Mouse (Mus musculus) embryonic facial prominence, embryonic 12.5 days (tissue): ENCODE data around the gene Bst2. TPM values are rescaled to one million over a fixed set of nuclear protein-coding genes. Genes with fewer than 3 reads are reported as not detected.

Source experiments
- ATAC-seq: fragments of 200-750 bp; cut with Nextera tagmentation; 2 replicates; pipeline ENCODE4 v1.8.0; 2017; ENCODE audit not compliant: insufficient number of reproducible peaks, insufficient read depth, low FRiP score, low TSS enrichment
- H3K27ac ChIP-seq: fragments of 300-500 bp; sonication (generic); 2 replicates; pipeline ENCODE4 v1.5.1; 2016; ENCODE audit warnings: mild to moderate bottlenecking
- H3K27me3 ChIP-seq: fragments of 300-500 bp; sonication (generic); 2 replicates; pipeline ENCODE4 v1.6.1; 2016; ENCODE audit warnings: mild to moderate bottlenecking, moderate library complexity
- H3K36me3 ChIP-seq: fragments of 300-500 bp; sonication (generic); 2 replicates; pipeline ENCODE4 v1.6.1; 2016; ENCODE audit warnings: mild to moderate bottlenecking
- H3K4me1 ChIP-seq: fragments of 300-500 bp; sonication (generic); 2 replicates; pipeline ENCODE4 v1.6.1; 2016
- H3K4me2 ChIP-seq: fragments of 300-500 bp; sonication (generic); replicated peaks from 2 replicates; pipeline ENCODE4 v1.6.1; 2016; ENCODE audit warnings: mild to moderate bottlenecking, moderate library complexity
- H3K4me3 ChIP-seq: fragments of 300-500 bp; sonication (generic); 2 replicates; pipeline ENCODE4 v1.5.1; 2016; ENCODE audit warnings: mild to moderate bottlenecking
- H3K9ac ChIP-seq: fragments of 300-500 bp; sonication (generic); 2 replicates; pipeline ENCODE4 v1.6.1; 2016; ENCODE audit warnings: mild to moderate bottlenecking, moderate library complexity
- H3K9me3 ChIP-seq: fragments of 300-500 bp; sonication (generic); 2 replicates; pipeline ENCODE4 v1.6.1; 2016; ENCODE audit warnings: mild to moderate bottlenecking, moderate library complexity
- WGBS: fragments of 180-500 bp; shearing (Covaris S2); methylation state at CpG from one replicate; pipeline ENCODE4 v1.1.7; 2016; 5-methylcytosine and 5-hydroxymethylcytosine counted together
- polyA plus RNA-seq: library from polyadenylated mRNA; unstranded; fragments of >200 nt; fragmentation: Nextera tagmentation; extraction: Ambion mirVana; gene quantifications from 2 replicates; pipeline ENCODE4 v1.2.1, GENCODE M21; 2016

Bst2 gene
- polyA plus RNA-seq, 1 experiment from 2014 or later = 11.2 TPM

DNA sequence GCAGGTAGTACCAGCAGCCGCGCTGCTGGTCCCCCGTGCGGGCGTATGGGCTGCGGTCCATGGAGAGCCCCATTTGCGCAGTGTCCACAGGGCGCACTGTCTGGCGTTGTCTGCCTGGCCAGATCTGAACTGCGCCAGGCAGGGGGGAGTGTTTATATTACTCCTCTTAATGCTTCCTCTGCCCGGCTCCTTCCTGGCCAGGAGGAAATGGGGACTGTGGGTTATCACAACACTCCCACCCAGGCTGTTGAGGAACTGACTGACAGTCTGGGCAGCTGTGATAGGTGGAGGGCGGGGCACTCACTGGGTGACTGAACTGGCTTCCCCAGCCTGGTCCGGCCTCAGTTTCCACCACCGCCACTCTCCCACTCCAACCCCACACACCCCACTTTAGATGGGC is 25.6 kb downstream of the Bst2 start, which contains the start of gene Plvap:
Plvap (minus strand) TSS at position 109 of the 400 bp plus-strand sequence.
- Histone ChIP-seq H3K4me1 (no peaks in the 10 kb centered on the region), H3K4me2 (no peak within 1 kb of the TSS), H3K27me3 (peaks cover 29% of the 10 kb centered on the region), H3K36me3 (no peaks in the 10 kb centered on the region), H3K27ac (0 out of 2 replicates have a peak within 1 kb of the TSS, but pooled peaks have one; percentile 11), H3K9ac (no peak within 1 kb of the TSS), H3K4me3 (0 out of 2 replicates have a peak within 1 kb of the TSS, but pooled peaks have one; percentile 6), H3K9me3 (no peaks in the 10 kb centered on the region)
- 50% methylated on average over 14 of the region's 14 CpGs for WGBS
- ATAC-seq = no peak; the same call in 1 of the 2 replicates

DNA sequence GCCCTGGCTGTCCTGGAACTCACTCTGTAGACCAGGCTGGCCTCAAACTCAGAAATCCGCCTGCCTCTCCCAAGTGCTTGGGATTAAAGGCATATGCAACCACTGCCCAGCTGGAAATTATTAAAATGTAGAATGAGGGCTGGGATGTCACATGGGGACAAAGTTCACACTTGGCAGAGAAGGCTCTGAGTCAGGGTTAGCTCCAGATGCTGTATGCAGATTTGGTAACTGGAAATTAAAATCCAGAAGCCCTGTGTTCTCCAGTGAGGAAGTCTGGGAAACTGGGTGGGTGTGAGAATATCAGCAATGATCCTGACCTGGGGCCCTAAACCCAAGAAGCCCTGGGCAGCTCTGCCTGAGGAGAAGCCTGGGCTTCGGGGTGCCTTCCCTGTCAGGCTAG is 27.9 kb downstream of the Bst2 start:
- no peaks in the 10 kb centered on the region for H3K36me3 ChIP-seq
- no peak overlapping the region for H3K27ac ChIP-seq
- no peaks in the 10 kb centered on the region for H3K9me3 ChIP-seq
- H3K27me3 ChIP-seq = peaks cover 43% of the 10 kb centered on the region
- H3K4me3 ChIP-seq = no peak overlapping the region
- no peaks in the 10 kb centered on the region for H3K4me1 ChIP-seq
- no peak overlapping the region for H3K4me2 ChIP-seq
- no peak for ATAC-seq
- no peak overlapping the region for H3K9ac ChIP-seq
- WGBS = 44% methylated on average over 2 of the region's 2 CpGs

DNA sequence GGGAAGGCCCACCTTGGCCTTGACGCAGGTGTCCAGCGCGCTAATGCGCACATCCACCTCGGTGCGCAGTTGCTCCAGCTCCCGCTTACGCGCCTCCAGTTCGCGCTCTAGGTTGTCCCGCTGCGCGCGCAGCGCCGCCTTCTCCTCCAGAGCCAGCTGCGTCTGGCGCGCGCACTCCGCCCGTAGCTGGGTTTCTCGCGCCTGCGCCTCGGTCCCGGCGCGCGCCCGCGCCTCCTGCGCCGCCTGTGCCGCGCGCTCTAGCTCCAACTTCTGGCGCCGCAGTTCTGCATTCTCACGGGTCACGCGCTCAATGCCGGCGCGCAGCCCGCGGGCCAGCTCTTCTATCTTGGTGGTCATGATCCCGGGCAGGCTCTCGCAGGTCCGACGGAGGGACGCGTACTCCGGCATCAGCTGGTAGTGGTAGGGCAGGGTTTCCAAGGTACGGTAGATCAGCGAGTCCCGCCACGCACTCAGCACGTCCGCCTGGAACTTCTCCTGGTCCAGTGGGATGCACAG is 29.6 kb downstream of the Bst2 start:
- Histone ChIP-seq H3K36me3 (no peaks in the 10 kb centered on the region), H3K27me3 (peaks cover 43% of the 10 kb centered on the region), H3K9ac (peak overlapping the region; percentile 42; the same call in 1 of the 2 replicates), H3K4me3 (peak overlapping the region; percentile 35), H3K9me3 (no peaks in the 10 kb centered on the region), H3K4me1 (no peaks in the 10 kb centered on the region), H3K4me2 (peak overlapping the region; percentile 60), H3K27ac (no peak overlapping the region)
- WGBS = under 1% methylated on average over 61 of the region's 61 CpGs
- ATAC-seq = 0 out of 2 replicates have a peak, but pooled peaks have one; percentile 31

DNA sequence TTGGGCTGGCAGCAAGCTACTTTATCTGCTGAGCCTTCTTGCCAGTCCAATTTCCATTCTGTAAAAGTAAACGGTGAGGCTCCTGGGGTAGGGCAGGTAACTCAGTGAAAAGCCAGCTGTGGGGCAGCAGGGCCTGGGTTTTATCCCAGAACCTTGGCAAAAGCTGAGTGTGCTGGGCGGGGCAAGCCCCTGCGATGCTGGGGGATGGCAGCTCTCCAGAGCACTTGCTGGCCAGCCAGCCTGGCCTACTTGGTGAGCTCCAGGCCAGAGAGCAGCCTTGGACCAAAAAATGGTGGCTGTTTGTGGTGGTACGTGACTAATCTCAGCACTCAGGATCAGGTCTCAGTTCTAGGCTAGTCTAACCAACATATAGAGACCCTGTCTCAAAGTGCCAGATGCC is 31.3 kb downstream of the Bst2 start:
- Histone ChIP-seq H3K4me3 (no peak overlapping the region), H3K4me2 (no peak overlapping the region), H3K36me3 (no peaks in the 10 kb centered on the region), H3K9ac (no peak overlapping the region), H3K27me3 (peaks cover 43% of the 10 kb centered on the region), H3K4me1 (no peaks in the 10 kb centered on the region), H3K9me3 (no peaks in the 10 kb centered on the region), H3K27ac (no peak overlapping the region)
- ATAC-seq = no peak
- 79% methylated on average over 4 of the region's 4 CpGs for WGBS

DNA sequence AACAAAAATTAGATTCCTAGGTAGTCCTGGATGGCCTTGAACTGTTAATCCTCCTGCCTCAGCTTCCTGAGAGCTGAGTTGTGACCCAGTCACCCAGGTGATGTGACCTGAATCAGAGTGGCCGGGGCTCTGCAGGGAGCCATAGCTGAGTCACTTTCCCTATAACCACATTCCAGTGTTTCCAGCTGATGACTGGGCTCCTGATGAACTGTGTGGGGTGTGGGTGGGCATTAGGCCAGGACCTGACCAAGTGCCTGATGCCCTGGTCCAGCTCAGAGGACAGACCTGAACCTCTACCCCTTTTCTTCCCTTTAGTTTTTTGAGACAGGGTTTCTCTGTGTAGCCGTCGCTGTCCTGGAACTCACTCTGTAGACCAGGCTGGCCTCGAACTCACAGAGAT is 31.9 kb downstream of the Bst2 start:
- Histone ChIP-seq H3K27ac (no peak overlapping the region), H3K27me3 (peaks cover 43% of the 10 kb centered on the region), H3K4me2 (no peak overlapping the region), H3K36me3 (no peaks in the 10 kb centered on the region), H3K4me1 (no peaks in the 10 kb centered on the region), H3K9me3 (no peaks in the 10 kb centered on the region), H3K4me3 (no peak overlapping the region), H3K9ac (no peak overlapping the region)
- ATAC-seq = no peak
- 86% methylated on average over 4 of the region's 4 CpGs for WGBS

DNA sequence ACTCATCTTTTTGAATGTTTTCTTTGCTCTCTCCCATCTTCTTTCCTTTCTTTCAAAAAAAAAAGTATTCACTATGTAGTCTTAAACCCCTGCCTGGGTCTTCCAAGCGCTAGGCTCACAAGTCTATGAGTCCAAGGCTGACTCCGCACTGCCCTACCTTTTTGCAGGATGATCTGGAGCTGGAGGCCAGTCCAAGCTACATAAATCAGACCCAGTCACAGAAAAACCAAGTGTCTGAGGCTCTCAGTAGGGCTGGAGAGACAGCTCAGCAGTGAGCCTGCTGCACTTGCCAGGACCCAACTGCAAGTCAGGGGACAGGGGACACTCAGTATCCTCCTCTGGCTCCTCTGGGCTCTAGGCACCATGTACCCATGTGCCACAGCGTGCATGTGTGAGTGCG is 32.9 kb downstream of the Bst2 start:
- no peak for ATAC-seq
- Histone ChIP-seq H3K4me1 (peaks cover under 1% of the 10 kb centered on the region; the same call in 1 of the 2 replicates), H3K36me3 (no peaks in the 10 kb centered on the region), H3K9ac (no peak overlapping the region), H3K4me3 (no peak overlapping the region), H3K27ac (no peak overlapping the region), H3K27me3 (peaks cover 39% of the 10 kb centered on the region), H3K4me2 (no peak overlapping the region), H3K9me3 (no peaks in the 10 kb centered on the region)
- WGBS = 91% methylated on average over 4 of the region's 4 CpGs

DNA sequence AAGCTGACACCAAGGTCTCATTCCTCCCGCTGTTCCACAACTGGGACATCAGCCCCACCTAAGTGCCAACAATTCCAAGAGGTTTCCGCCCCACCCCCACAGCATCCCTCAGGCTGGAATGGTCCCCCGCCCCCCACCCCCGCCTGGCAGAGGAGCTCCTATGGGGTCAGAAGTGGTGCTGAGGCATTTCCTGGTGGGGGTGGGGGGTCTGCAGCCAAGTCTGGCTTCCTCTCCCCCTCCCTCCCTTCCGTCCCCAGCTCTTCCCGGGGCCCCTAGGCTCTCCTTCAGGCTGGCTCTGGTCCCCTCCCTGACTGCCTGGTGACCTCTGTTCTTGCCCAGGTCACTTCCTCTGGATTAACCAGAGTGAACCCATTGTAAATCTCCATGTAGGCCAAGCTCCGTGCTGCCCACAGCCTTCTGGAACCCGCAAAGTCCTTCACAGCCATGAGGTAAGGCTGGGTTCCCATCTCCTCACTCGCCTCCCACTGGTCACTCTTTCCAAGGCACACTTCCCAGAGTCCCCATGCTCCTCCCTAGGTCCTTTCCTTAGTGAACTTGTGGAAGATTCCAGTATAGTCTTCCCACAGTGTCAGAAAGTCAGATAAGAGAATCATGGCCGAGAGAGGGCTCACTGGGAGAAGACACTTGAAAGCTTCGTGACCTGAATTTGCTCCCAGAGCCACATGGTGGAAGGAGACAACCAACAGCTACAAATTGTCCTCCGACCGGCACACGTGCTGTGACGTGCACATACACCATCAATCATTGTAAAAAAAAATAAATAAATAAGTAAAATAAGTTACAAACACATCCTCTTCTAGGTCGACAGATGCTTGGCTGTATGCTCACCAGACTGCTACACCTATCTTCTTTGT is 38.2 kb downstream of the Bst2 start:
- H3K4me3 ChIP-seq = no peak overlapping the region
- H3K27ac ChIP-seq = no peak overlapping the region
- peaks cover 2% of the 10 kb centered on the region; the same call in 1 of the 2 replicates for H3K36me3 ChIP-seq
- H3K27me3 ChIP-seq = no peaks in the 10 kb centered on the region
- no peak overlapping the region for H3K9ac ChIP-seq
- peaks cover 26% of the 10 kb centered on the region for H3K4me1 ChIP-seq
- WGBS = 30% methylated on average over 16 of the region's 16 CpGs
- H3K9me3 ChIP-seq = no peaks in the 10 kb centered on the region
- ATAC-seq = no peak
- peak overlapping the region; percentile 27; the same call in 1 of the 2 replicates for H3K4me2 ChIP-seq

DNA sequence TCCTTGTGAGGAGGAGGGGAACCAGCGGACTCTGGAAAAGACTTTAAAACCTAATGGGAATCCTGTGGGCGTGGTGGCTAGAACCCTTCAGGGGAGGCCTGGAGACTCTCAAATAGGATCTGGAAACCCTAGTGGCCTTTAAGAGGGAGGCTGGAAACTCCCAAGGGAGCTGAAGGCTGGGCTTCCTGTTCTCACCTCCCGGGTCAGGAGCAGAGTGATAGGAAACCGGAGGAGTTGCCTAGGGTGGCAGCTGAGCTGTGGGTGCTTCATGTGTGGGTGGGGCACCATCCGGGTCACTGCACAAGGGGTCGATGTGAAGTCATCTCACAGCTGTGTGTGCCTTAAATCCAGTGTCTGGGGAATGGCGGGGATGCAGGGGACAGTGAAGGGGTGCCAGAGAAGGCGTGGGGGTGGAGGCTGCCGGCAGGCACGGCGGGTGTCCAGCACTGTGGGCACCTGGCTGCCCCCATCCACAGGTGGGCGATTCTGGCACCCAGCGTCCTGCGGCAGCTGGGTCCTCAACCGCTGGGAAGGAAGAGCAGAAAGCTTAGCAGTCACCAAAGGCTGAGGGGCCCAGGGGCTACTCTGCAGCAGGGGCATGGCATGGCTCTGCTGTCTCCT is 39.3 kb downstream of the Bst2 start:
- H3K4me2 ChIP-seq = peak overlapping the region; percentile 7; the same call in 1 of the 2 replicates
- H3K36me3 ChIP-seq = peaks cover 7% of the 10 kb centered on the region; the same call in 1 of the 2 replicates
- H3K9ac ChIP-seq = no peak overlapping the region
- H3K9me3 ChIP-seq = no peaks in the 10 kb centered on the region
- H3K4me1 ChIP-seq = peaks cover 26% of the 10 kb centered on the region
- 0 out of 2 replicates have a peak overlapping the region, but pooled peaks have one; percentile 32 for H3K27ac ChIP-seq
- no peak for ATAC-seq
- no peak overlapping the region for H3K4me3 ChIP-seq
- 22% methylated on average over 15 of the region's 15 CpGs for WGBS
- no peaks in the 10 kb centered on the region for H3K27me3 ChIP-seq

DNA sequence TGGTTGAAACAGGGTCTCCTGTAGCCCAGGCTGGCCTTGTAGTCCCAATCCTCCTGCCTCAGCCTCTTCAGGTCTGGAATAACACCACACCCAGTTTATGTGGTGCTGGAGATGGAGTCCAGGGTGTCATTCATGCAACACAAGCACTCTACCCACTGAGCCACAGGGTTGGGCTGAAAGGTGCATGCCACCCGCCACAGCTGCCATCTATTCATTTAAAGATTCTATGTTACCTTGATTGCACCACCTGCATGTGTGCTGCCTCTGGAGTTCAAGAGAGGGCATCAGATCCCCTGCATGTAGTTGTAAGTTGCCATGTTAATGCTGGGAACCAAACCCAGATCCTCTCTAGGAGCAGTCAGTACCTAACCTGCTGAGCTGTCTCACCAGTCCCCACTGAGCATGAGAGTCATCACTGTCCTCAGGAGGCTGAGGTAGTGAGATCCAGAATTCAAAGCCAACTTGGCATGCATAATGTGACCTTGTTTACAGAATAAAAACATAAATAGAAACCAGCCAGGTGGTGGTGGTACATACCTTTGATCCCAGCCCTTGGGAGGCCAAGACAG is 40.1 kb downstream of the Bst2 start:
- Histone ChIP-seq H3K4me1 (peaks cover 26% of the 10 kb centered on the region), H3K27me3 (no peaks in the 10 kb centered on the region), H3K4me3 (no peak overlapping the region), H3K9me3 (no peaks in the 10 kb centered on the region), H3K4me2 (no peak overlapping the region), H3K9ac (no peak overlapping the region), H3K27ac (no peak overlapping the region), H3K36me3 (peaks cover 15% of the 10 kb centered on the region)
- 82% methylated on average over 1 of the region's 1 CpGs for WGBS
- ATAC-seq = no peak

DNA sequence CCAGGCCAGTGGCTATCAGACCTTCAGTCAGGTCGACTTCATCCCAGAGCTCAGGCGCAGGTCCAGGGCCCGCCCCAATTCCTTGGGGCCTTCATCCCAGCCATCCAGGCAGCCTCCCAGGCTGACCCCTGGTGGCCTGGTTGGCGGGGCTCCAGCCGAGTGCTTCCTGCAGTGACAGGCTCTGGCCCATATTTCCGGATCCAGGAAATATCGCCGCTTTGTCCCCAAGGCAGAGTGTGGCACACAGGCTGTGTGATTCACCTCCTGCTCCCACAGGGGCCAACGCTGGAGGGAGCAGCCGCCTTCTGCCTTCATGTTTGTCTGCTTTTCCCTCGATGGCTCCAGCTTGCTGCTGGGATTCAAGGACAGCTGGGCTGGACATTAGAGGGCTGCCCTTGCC is 40.8 kb downstream of the Bst2 start:
- 19% methylated on average over 11 of the region's 11 CpGs for WGBS
- Histone ChIP-seq H3K27me3 (no peaks in the 10 kb centered on the region), H3K27ac (0 out of 2 replicates have a peak overlapping the region, but pooled peaks have one; percentile 23), H3K9ac (peak overlapping the region; percentile 4; the same call in 1 of the 2 replicates), H3K4me3 (no peak overlapping the region), H3K4me1 (peaks cover 26% of the 10 kb centered on the region), H3K4me2 (no peak overlapping the region), H3K36me3 (peaks cover 20% of the 10 kb centered on the region), H3K9me3 (no peaks in the 10 kb centered on the region)
- ATAC-seq = no peak

DNA sequence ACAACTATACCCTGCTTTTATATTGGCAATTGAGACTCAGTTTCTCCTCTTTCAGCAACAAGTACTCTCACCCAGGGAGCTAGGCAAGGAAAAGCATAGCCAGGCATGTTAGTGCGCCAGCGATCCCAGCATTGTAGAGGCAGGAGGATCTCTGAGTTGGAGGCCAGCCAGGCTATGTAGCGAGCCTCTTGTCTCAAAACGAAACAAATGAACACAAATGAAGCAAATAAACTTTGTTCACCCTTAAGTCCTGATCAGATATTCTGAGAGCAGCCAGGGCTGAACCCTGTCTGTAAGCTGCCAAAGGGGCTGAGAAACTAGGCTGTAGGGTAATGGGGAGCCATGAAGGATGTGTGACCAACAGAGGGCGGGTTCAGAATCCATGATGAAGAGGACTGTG is 41.4 kb downstream of the Bst2 start:
- Histone ChIP-seq H3K4me1 (peaks cover 26% of the 10 kb centered on the region), H3K9me3 (no peaks in the 10 kb centered on the region), H3K4me3 (no peak overlapping the region), H3K27ac (no peak overlapping the region), H3K4me2 (no peak overlapping the region), H3K27me3 (no peaks in the 10 kb centered on the region), H3K9ac (no peak overlapping the region), H3K36me3 (peaks cover 25% of the 10 kb centered on the region)
- ATAC-seq = no peak
- WGBS = 91% methylated on average over 5 of the region's 5 CpGs
